Mouse (Mus musculus): ENCODE results near the gene Akr1a1. TPM values are rescaled to one million over a fixed set of nuclear protein-coding genes. Genes with fewer than 3 reads are reported as not detected.

Gene Akr1a1
- total and polyA plus RNA-seq, 3 experiments, result 373 to 533 (median 470) TPM

GRCm38 (mm10) chr4:116685402-116686061, 34.1 kb upstream of the Akr1a1 start, which contains the start of gene Prdx1:
Gene Prdx1 (plus strand): TSS chr4:116685544.
- Histone ChIP-seq H3K27ac (ENCODE audit: insufficient read depth, low read depth) (peak within 1 kb of the TSS; percentile 89), H3K36me3 (replicated peaks in 1 of 2; ENCODE audit: control insufficient read depth in 1 of 2, insufficient read depth in 1 of 2, low read length in 1 of 2) (peaks cover 20 to 33% of the 10 kb centered on the region in 2 experiments), H3K4me2 (ENCODE audit: insufficient read depth, low read depth, poor library complexity, severe bottlenecking) (peak within 1 kb of the TSS; percentile 95), H3K27me3 (replicated peaks) (no peaks in the 10 kb centered on the region), H3K79me2 (replicated peaks; ENCODE audit: control insufficient read depth, extremely low read depth, insufficient read depth, poor library complexity, severe bottlenecking) (peaks cover 50% of the 10 kb centered on the region), H3K9me3 (replicated peaks; ENCODE audit: low read length) (no peaks in the 10 kb centered on the region), H3K9ac (ENCODE audit: insufficient read depth, low read depth) (peak within 1 kb of the TSS; percentile 77), H3K4me1 (ENCODE audit: control insufficient read depth in 1 of 2, insufficient read depth in 2 of 2) (peaks cover 7 to 47% of the 10 kb centered on the region in 2 experiments; a peak in 3 of 4 replicates), H3K4me3 (replicated peaks in 1 of 3; ENCODE audit: low read depth in 2 of 3, low read length in 2 of 3, poor library complexity in 1 of 3) (peak within 1 kb of the TSS; percentile 75 to 85 (median 75))
- peak; percentile 92 for DNase-seq (ENCODE audit: extremely low read depth)
- in situ Hi-C loops (cut with MboI; ENCODE audit: low pct_ligation_motif_present, low pct_unique_long_range_greater_than_20kb, low sequenced_read_pairs) (no loop called here), dilution Hi-C loops (cut with MboI; ENCODE audit: extremely low pct_ligation_motif_present, extremely low pct_unique_long_range_greater_than_20kb, low sequenced_read_pairs) (no loop called here)
- peak in 1 of 2 experiments; percentile 73; a peak in 2 of 4 replicates for TF ChIP-seq CTCF (conservative IDR thresholded peaks at IDR 0.05 in 1 of 2, IDR thresholded peaks at IDR 0.05 in 1 of 2; ENCODE audit: low read depth in 2 of 2, low read length in 2 of 2)
- peak; percentile 92 for TF ChIP-seq TCF12 (IDR thresholded peaks at IDR 0.05; ENCODE audit: low read depth, low read length)
- TF ChIP-seq ZMIZ1 (IDR thresholded peaks at IDR 0.05; ENCODE audit: low read depth, low read length), result peak; percentile 99
- peak; percentile 39; the same call in 1 of the 2 replicates for TF ChIP-seq GABPA (IDR thresholded peaks at IDR 0.05; ENCODE audit: insufficient replicate concordance, low read depth, low read length)
- peak; percentile 28 for TF ChIP-seq USF1 (IDR thresholded peaks at IDR 0.05; ENCODE audit: low read depth, low read length)
- no peak for TF ChIP-seq ZNF384 (IDR thresholded peaks at IDR 0.05; ENCODE audit: low read depth, low read length)
- TF ChIP-seq USF2 (conservative IDR thresholded peaks at IDR 0.05; ENCODE audit: low read depth, low read length), result no peak; the same call in 1 of the 2 replicates
- no peak for TF ChIP-seq E2F4 (IDR thresholded peaks at IDR 0.05; ENCODE audit: insufficient replicate concordance, low read depth, low read length)
- TF ChIP-seq RCOR1 (conservative IDR thresholded peaks at IDR 0.05; ENCODE audit: low read depth, low read length), result peak; percentile 46; the same call in 1 of the 2 replicates
- peak; percentile 96 for TF ChIP-seq MAFK (IDR thresholded peaks at IDR 0.05; ENCODE audit: insufficient replicate concordance, low read length)
- TF ChIP-seq ETS1 (conservative IDR thresholded peaks at IDR 0.05; ENCODE audit: low read depth, low read length), result peak; percentile 52
- TF ChIP-seq BHLHE40 (IDR thresholded peaks at IDR 0.05; ENCODE audit: low read depth, low read length), result peak; percentile 76
- peak; percentile 22; the same call in 1 of the 2 replicates for TF ChIP-seq SMC3 (IDR thresholded peaks at IDR 0.05; ENCODE audit: low read depth, low read length)
- no peak for TF ChIP-seq CHD1 (IDR thresholded peaks at IDR 0.05; ENCODE audit: low read depth, low read length)
- TF ChIP-seq MAX (IDR thresholded peaks at IDR 0.05; ENCODE audit: low read length), result peak; percentile 94
- no peak for TF ChIP-seq UBTF (IDR thresholded peaks at IDR 0.05; ENCODE audit: low read depth, low read length)
- peak; percentile 99 for TF ChIP-seq CHD2 (IDR thresholded peaks at IDR 0.05; ENCODE audit: low read length)
- TF ChIP-seq POLR2AphosphoS2 (IDR thresholded peaks at IDR 0.05; ENCODE audit: low read depth, low read length), result peak; percentile 99
- TF ChIP-seq IRF4 (IDR thresholded peaks at IDR 0.05; ENCODE audit: low read depth, low read length), result peak; percentile 75; the same call in 1 of the 2 replicates
- peak; percentile 97 for TF ChIP-seq TBP (conservative IDR thresholded peaks at IDR 0.05; ENCODE audit: low read depth, low read length)
- TF ChIP-seq MXI1 (IDR thresholded peaks at IDR 0.05; ENCODE audit: low read depth, low read length), result peak; percentile 98
- TF ChIP-seq JUND (conservative IDR thresholded peaks at IDR 0.05; ENCODE audit: low read depth, low read length), result no peak
- TF ChIP-seq HCFC1 (IDR thresholded peaks at IDR 0.05; ENCODE audit: low read depth, low read length), result peak; percentile 73
- peak; percentile 86 for TF ChIP-seq MAZ (IDR thresholded peaks at IDR 0.05; ENCODE audit: low read depth, low read length)
- TF ChIP-seq JUN (IDR thresholded peaks at IDR 0.05; ENCODE audit: insufficient read depth, low read depth, low read length), result no peak
- 0 out of 2 replicates have a peak, but pooled peaks have one; percentile 6 for TF ChIP-seq NRF1 (IDR thresholded peaks at IDR 0.05; ENCODE audit: low read depth, low read length)
- peak; percentile 80 for TF ChIP-seq ELF1 (IDR thresholded peaks at IDR 0.05; ENCODE audit: low read depth, low read length)
- peak; percentile 23; the same call in 1 of the 2 replicates for TF ChIP-seq MEF2A (IDR thresholded peaks at IDR 0.05; ENCODE audit: borderline replicate concordance, low read depth, low read length)
- peak; percentile 95 for TF ChIP-seq SIN3A (IDR thresholded peaks at IDR 0.05; ENCODE audit: low read length)
- TF ChIP-seq PAX5 (IDR thresholded peaks at IDR 0.05; ENCODE audit: low read length), result no peak
- TF ChIP-seq KAT2A (IDR thresholded peaks at IDR 0.05; ENCODE audit: insufficient replicate concordance, low read length), result 0 out of 2 replicates have a peak, but pooled peaks have one; percentile 65
- TF ChIP-seq RAD21 (IDR thresholded peaks at IDR 0.05; ENCODE audit: low read depth, low read length), result peak; percentile 25
- TF ChIP-seq POLR2A (IDR thresholded peaks at IDR 0.05; ENCODE audit: low read depth, low read length), result peak; percentile 100
- TF ChIP-seq ZC3H11A (IDR thresholded peaks at IDR 0.05; ENCODE audit: low read depth, low read length), result no peak
- TF ChIP-seq ZKSCAN1 (IDR thresholded peaks at IDR 0.05; ENCODE audit: borderline replicate concordance, low read depth, low read length), result no peak
- peak; percentile 100 for TF ChIP-seq NELFE (IDR thresholded peaks at IDR 0.05; ENCODE audit: low read depth, low read length)
- peak; percentile 60; the same call in 1 of the 2 replicates for TF ChIP-seq MYC (IDR thresholded peaks at IDR 0.05; ENCODE audit: low read depth, low read length)
- TF ChIP-seq EP300 (IDR thresholded peaks at IDR 0.05; ENCODE audit: low read length), result no peak

Data from CH12.LX (cell line).